Mouse (Mus musculus) lung, postnatal 0 days (tissue): ENCODE data around the gene Gpr62.

ENCODE experiments used
- CTCF ChIP-seq: IDR thresholded peaks from 2 replicates; pipeline ENCODE4 v1.5.1; 2016; ENCODE audit warnings: antibody characterized with exemption, mild to moderate bottlenecking
- EP300 ChIP-seq: IDR thresholded peaks from 2 replicates; pipeline ENCODE4 v1.6.1; 2016; ENCODE audit warnings: antibody characterized with exemption, mild to moderate bottlenecking, control low read depth

DNA sequence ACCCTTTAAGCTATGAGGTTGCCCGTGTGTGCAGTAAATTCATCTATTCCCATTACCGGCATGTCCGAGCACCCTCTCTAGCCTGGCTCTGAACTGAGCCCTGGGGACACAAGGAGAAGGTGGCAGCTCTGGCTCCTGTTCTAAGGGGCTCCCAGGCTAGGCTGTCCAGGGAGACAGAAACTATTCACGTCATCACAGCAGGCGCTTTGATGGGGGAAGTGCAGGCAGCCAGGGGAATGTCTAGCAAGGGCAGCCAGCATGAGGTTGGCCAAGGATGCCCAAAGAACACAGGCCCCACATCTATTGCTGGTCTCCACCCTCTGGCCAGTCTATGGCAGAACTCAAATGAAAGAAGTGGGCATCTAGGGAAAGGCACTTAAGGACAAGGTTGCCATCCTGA, 7.8 kb downstream of the Gpr62 start:
- TF ChIP-seq CTCF (no peak), EP300 (no peak)
